Mouse (Mus musculus): ENCODE data around the gene Cox7b. TPM values are rescaled to one million over a fixed set of nuclear protein-coding genes. Genes with fewer than 3 reads are reported as not detected.

Gene Cox7b
- total and polyA plus RNA-seq, 2 experiments from 2014 or later: 193 to 393 TPM

DNA sequence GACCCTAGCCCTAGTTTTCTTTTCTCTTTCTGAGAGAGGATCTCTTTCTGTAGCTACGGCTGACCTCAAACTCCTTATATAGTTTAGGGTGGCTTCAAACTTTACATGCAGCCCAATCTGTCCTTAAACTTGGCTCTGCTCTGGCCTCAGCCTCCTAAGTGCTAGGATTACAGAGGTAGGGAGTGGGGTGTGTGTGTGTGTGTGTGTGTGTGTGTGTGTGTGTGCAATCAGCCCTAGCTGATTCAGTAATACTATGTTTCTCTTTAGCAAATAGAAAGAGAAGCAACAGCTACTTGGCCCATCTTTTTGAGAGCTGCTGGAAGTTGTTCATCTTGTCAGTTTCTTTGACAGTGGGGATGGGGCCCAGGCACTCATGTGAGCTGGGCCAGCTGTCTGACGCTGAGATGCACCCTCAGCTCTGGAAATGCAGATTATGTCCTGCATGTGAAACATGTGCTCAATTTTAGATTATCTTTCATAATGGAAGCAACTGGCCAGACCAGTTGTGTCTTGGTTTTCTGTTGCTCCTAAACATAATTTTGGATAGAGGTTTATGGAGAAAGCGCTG lies 21.8 kb downstream of the Cox7b start:
- DNase-seq: no peak
- WGBS: 76% methylated on average over 3 of the region's 3 CpGs
- H3K27ac ChIP-seq (ENCODE audit: low read depth, low read length): no peak overlapping the region
- H3K9me3 ChIP-seq (ENCODE audit: low read length): no peaks in the 10 kb centered on the region
- no peak for ATAC-seq
- no peaks in the 10 kb centered on the region for H3K27me3 ChIP-seq (ENCODE audit: insufficient read depth, low read length)
- no peaks in the 10 kb centered on the region for H3K4me1 ChIP-seq (ENCODE audit: insufficient read depth)
- H3K4me3 ChIP-seq (ENCODE audit: low read depth, low read length): no peak overlapping the region
- TF ChIP-seq CTCF (IDR thresholded peaks at IDR 0.05; ENCODE audit: low read depth): no peak
- H3K9ac ChIP-seq: no peak overlapping the region
- no peak overlapping the region for H3K4me2 ChIP-seq (ENCODE audit: low read depth)
- H3K36me3 ChIP-seq (ENCODE audit: insufficient read depth): no peaks in the 10 kb centered on the region

DNA sequence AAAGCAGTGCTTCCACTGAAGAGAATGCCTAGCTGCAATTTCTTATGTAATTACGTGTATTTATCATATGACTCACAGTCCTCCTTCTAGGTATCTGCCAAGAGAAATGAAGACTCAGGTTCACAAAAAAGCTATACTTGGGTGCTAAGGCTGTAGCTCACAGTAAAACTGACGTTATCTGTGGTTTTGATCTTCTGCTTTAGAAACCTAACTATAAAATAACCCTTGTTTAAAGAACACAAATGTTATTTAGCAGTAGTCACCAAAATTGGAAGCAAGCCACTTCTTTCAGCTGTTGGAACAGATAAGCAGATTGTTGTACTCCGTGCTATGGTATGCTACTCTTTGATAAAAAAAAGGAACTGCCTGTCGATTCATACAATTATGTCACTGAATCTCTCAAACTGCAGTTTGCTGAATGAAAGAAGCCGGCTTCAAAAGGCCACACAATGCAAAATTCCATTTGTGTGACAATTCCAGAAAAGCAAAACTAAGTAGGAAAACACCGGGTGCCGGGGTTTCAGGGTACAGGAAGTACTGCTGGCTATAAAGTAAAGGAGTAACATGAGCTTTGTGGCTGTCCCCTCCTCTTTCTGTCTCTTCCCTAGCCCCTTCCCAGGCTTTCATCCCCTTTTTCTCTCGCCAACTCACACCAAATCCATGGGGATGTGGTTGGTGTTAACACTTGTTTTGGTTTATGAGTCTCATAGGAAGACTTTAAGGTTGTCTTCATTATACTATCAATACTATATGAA lies 28.5 kb downstream of the Cox7b start:
- TF ChIP-seq CTCF (IDR thresholded peaks at IDR 0.05; ENCODE audit: low read depth): no peak
- DNase-seq (peak; percentile 43), ATAC-seq (peak; percentile 43)
- Histone ChIP-seq H3K4me1 (ENCODE audit: insufficient read depth) (no peaks in the 10 kb centered on the region), H3K4me2 (ENCODE audit: low read depth) (no peak overlapping the region), H3K36me3 (ENCODE audit: insufficient read depth) (no peaks in the 10 kb centered on the region), H3K9ac (no peak overlapping the region), H3K9me3 (ENCODE audit: low read length) (no peaks in the 10 kb centered on the region), H3K27me3 (ENCODE audit: insufficient read depth, low read length) (no peaks in the 10 kb centered on the region), H3K27ac (ENCODE audit: low read depth, low read length) (no peak overlapping the region; the same call in 1 of the 2 replicates), H3K4me3 (ENCODE audit: low read depth, low read length) (no peak overlapping the region)
- 41% methylated on average over 8 of the region's 8 CpGs for WGBS

DNA sequence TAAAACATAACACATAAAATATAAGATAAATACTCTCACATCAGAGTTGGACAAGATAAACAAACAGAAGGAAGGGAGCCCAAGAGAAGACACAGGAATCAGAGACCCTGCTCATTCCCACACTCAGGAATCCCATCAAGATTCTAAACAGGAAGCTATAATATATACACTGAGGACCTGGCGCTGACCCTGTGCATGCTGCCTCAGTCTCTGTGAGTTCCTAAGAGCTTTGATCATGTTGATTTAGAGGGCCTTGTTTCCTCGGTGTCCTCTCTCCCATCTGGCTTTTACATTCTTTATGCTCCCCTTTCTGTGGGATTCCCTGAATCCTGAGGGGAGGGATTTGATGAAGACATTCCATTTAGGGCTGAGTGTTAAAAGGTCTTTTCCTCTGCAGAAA lies 30.0 kb downstream of the Cox7b start:
- no peak overlapping the region for H3K4me3 ChIP-seq (ENCODE audit: low read depth, low read length)
- TF ChIP-seq CTCF (IDR thresholded peaks at IDR 0.05; ENCODE audit: low read depth): no peak
- no peaks in the 10 kb centered on the region for H3K9me3 ChIP-seq (ENCODE audit: low read length)
- 77% methylated on average over 2 of the region's 2 CpGs for WGBS
- no peak overlapping the region for H3K4me2 ChIP-seq (ENCODE audit: low read depth)
- DNase-seq (no peak), ATAC-seq (no peak)
- H3K36me3 ChIP-seq (ENCODE audit: insufficient read depth): no peaks in the 10 kb centered on the region
- H3K27ac ChIP-seq (ENCODE audit: low read depth, low read length): no peak overlapping the region
- no peak overlapping the region for H3K9ac ChIP-seq
- H3K27me3 ChIP-seq (ENCODE audit: insufficient read depth, low read length): no peaks in the 10 kb centered on the region
- H3K4me1 ChIP-seq (ENCODE audit: insufficient read depth): no peaks in the 10 kb centered on the region

DNA sequence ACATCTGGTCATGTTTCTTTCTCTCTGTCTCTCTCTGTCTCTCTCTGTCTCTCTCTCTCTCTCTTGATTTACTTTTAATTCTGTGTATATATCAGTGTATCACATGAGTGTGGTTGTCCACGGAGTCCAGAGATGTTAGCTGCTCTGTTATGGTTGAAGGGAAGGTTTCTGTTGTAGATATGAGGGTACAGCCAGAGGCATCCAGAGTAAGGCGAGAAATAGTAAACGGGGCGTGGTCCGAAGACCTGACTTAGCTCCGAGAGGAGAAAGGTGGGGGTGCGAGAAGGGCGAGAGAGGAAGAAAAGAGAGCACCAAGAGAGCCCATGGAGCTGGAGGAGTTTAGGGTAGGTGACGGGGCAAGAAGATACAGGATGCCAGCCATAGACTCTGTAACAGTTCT lies 30.4 kb downstream of the Cox7b start:
- WGBS: 85% methylated on average over 9 of the region's 9 CpGs
- TF ChIP-seq CTCF (IDR thresholded peaks at IDR 0.05; ENCODE audit: low read depth): no peak
- ATAC-seq (no peak), DNase-seq (no peak)
- H3K4me2 ChIP-seq (ENCODE audit: low read depth): no peak overlapping the region
- H3K27ac ChIP-seq (ENCODE audit: low read depth, low read length): no peak overlapping the region
- no peaks in the 10 kb centered on the region for H3K27me3 ChIP-seq (ENCODE audit: insufficient read depth, low read length)
- H3K4me3 ChIP-seq (ENCODE audit: low read depth, low read length): no peak overlapping the region
- H3K36me3 ChIP-seq (ENCODE audit: insufficient read depth): no peaks in the 10 kb centered on the region
- H3K9ac ChIP-seq: no peak overlapping the region
- H3K9me3 ChIP-seq (ENCODE audit: low read length): no peaks in the 10 kb centered on the region
- no peaks in the 10 kb centered on the region for H3K4me1 ChIP-seq (ENCODE audit: insufficient read depth)

DNA sequence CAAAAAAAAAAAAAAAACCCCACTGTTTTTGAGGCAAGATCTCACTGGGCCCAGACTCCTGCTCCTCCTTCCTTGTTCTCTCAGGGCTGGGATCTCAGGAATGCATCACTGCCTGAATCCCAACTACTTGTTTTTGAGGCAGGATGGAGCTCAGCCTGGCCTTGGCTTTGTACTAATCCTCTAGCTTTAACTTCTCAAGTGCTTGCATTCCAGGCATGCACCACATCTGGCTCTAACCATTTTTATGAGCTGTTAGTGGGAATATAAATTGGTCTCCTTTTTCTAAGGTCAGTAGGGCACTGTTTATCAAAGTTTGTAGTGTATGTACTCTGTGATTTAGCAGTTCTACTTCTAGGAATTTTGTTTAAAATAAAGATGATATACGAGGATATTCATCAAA lies 32.7 kb downstream of the Cox7b start:
- 75% methylated on average over 1 of the region's 1 CpGs for WGBS

More for the DNA sequence above, 32.7 kb downstream of the Cox7b start:
- Histone ChIP-seq H3K4me3 (ENCODE audit: low read depth, low read length) (no peak overlapping the region), H3K27me3 (ENCODE audit: insufficient read depth, low read length) (no peaks in the 10 kb centered on the region), H3K9ac (no peak overlapping the region), H3K4me2 (ENCODE audit: low read depth) (no peak overlapping the region), H3K27ac (ENCODE audit: low read depth, low read length) (no peak overlapping the region), H3K36me3 (ENCODE audit: insufficient read depth) (no peaks in the 10 kb centered on the region), H3K4me1 (ENCODE audit: insufficient read depth) (no peaks in the 10 kb centered on the region), H3K9me3 (ENCODE audit: low read length) (no peaks in the 10 kb centered on the region)
- DNase-seq (no peak), ATAC-seq (no peak)
- TF ChIP-seq CTCF (IDR thresholded peaks at IDR 0.05; ENCODE audit: low read depth): no peak

Other genes starting within 250 kb of the Cox7b start
- 220 and 305 TPM in 2 replicates for gene Atrx, start 86.3 kb upstream of the Cox7b start, total RNA-seq (2014; rRNA removed)
- gene Atrx, start 86.3 kb upstream of the Cox7b start, polyA plus RNA-seq (2015; fragmentation: Nextera tagmentation; extraction: Ambion mirVana): 130 and 222 TPM in 2 replicates
- gene Magt1, start 3.8 kb upstream of the Cox7b start, total RNA-seq (2014; rRNA removed): 15.5 and 17.0 TPM in 2 replicates
- 8.5 and 12.3 TPM in 2 replicates for gene Magt1, start 3.8 kb upstream of the Cox7b start, polyA plus RNA-seq (2015; fragmentation: Nextera tagmentation; extraction: Ambion mirVana)
- gene Atp7a, start 11.6 kb downstream of the Cox7b start, total RNA-seq (2014; rRNA removed): 11.7 and 14.6 TPM in 2 replicates
- 4.2 and 6.5 TPM in 2 replicates for gene Atp7a, start 11.6 kb downstream of the Cox7b start, polyA plus RNA-seq (2015; fragmentation: Nextera tagmentation; extraction: Ambion mirVana)
- 0.85 and 1.5 TPM in 2 replicates for gene Tlr13, start 127.5 kb downstream of the Cox7b start, total RNA-seq (2014; rRNA removed)
- gene Tlr13, start 127.5 kb downstream of the Cox7b start, polyA plus RNA-seq (2015; fragmentation: Nextera tagmentation; extraction: Ambion mirVana): 0.30 and 0.45 TPM in 2 replicates
- gene Pgk1, start 171.4 kb downstream of the Cox7b start, total RNA-seq (2014; rRNA removed): 245 and 251 TPM in 2 replicates
- 227 and 230 TPM in 2 replicates for gene Pgk1, start 171.4 kb downstream of the Cox7b start, polyA plus RNA-seq (2015; fragmentation: Nextera tagmentation; extraction: Ambion mirVana)
- gene Taf9b, start 205.5 kb downstream of the Cox7b start, total RNA-seq (2014; rRNA removed): 18.5 and 20.4 TPM in 2 replicates
- 21.4 and 21.8 TPM in 2 replicates for gene Taf9b, start 205.5 kb downstream of the Cox7b start, polyA plus RNA-seq (2015; fragmentation: Nextera tagmentation; extraction: Ambion mirVana)
- not detected in 2 replicates for gene Fnd3c2, start 239.7 kb downstream of the Cox7b start, total RNA-seq (2014; rRNA removed)
- gene Fnd3c2, start 239.7 kb downstream of the Cox7b start, polyA plus RNA-seq (2015; fragmentation: Nextera tagmentation; extraction: Ambion mirVana): not detected in 2 replicates

All from forebrain, postnatal 0 days (tissue).